Mouse (Mus musculus): ENCODE results near the gene Cyp4f13.
A peak's percentile ranks its signal among the peaks of the same experiment; 100 is the strongest.

Gene Cyp4f13

GRCm38 (mm10) chr17:32905239-32905638 is 42.0 kb downstream of the Cyp4f13 start:
- peak; percentile 56 for DNase-seq (ENCODE audit: low spot score)

- no peak for DNase-seq (ENCODE audit: low spot score)
Measured at GRCm38 (mm10) chr17:32904414-32904813, 42.8 kb downstream of the Cyp4f13 start.

GRCm38 (mm10) chr17:32901751-32902525 is 45.3 kb downstream of the Cyp4f13 start:
- DNase-seq (ENCODE audit: low spot score): no peak

- DNase-seq (ENCODE audit: low spot score): no peak
Measured at GRCm38 (mm10) chr17:32895421-32895820, 51.8 kb downstream of the Cyp4f13 start.

- no peak for DNase-seq (ENCODE audit: low spot score)
Measured at GRCm38 (mm10) chr17:32893901-32894300, 53.3 kb downstream of the Cyp4f13 start.

GRCm38 (mm10) chr17:32891239-32892180 is 55.7 kb downstream of the Cyp4f13 start, which contains the start of gene Zfp870:
Gene Zfp870 (minus strand): TSS chr17:32891642.
- peak; percentile 86 for DNase-seq (ENCODE audit: low spot score)

- DNase-seq (ENCODE audit: low spot score): no peak
Measured at GRCm38 (mm10) chr17:32890852-32891238, 56.4 kb downstream of the Cyp4f13 start.

GRCm38 (mm10) chr17:32889611-32890010 is 57.6 kb downstream of the Cyp4f13 start:
- no peak for DNase-seq (ENCODE audit: low spot score)

- no peak for DNase-seq (ENCODE audit: low spot score)
Measured at GRCm38 (mm10) chr17:32880320-32881218, 66.6 kb downstream of the Cyp4f13 start.

GRCm38 (mm10) chr17:32878773-32879172 is 68.4 kb downstream of the Cyp4f13 start:
- no peak for DNase-seq (ENCODE audit: low spot score)

- no peak for DNase-seq (ENCODE audit: low spot score)
Measured at GRCm38 (mm10) chr17:32877471-32878171, 69.6 kb downstream of the Cyp4f13 start.
